In genomic region chr5:22589370-22589966, GRCm38 (mm10) we compare ENCODE assay signal across 13 mouse cellular contexts. TPM values are rescaled to one million over a fixed set of nuclear protein-coding genes. Genes with fewer than 3 reads are reported as not detected.
DNase-seq lines count a peak whose midpoint lies in the region; TF ChIP-seq lines count a peak whose summit lies in the region.
"Had no signal": no experiment of that assay in that cellular context is flagged by ENCODE, and none has a peak within 500 bp of the region (broad histone marks: within the 10 kb centered on the region; RNA-seq: fewer than 3 reads in every experiment).

No protein-coding gene starts in this region.

- WGBS in kidney, adult 2 months: 83% methylated on average over 1 of the region's 1 CpGs

- no peak for TF ChIP-seq POLR2A in kidney, adult 2 months (IDR thresholded peaks at IDR 0.05; ENCODE audit: low read depth, low read length)
- no peak for TF ChIP-seq POLR2A in myocyte (IDR thresholded peaks at IDR 0.05; ENCODE audit: insufficient read length, low read depth)

- H3K4me2 ChIP-seq in myocyte (ENCODE audit: low read depth): no peak overlapping the region
- H3K4me2 ChIP-seq: midbrain, embryonic 15.5 days; stomach, embryonic 15.5 days had no signal

- H3ac ChIP-seq in myocyte (ENCODE audit: control insufficient read depth, insufficient read length): no peak overlapping the region

- no peaks in the 10 kb centered on the region for H3K79me2 ChIP-seq in myocyte (ENCODE audit: control insufficient read depth, insufficient read depth)

- H3K36me3 ChIP-seq in kidney, adult 2 months (ENCODE audit: control insufficient read depth, insufficient read depth, low read length): no peaks in the 10 kb centered on the region
- no peaks in the 10 kb centered on the region for H3K36me3 ChIP-seq in myocyte (ENCODE audit: control insufficient read depth, insufficient read depth)
- H3K36me3 ChIP-seq: midbrain, embryonic 15.5 days; stomach, embryonic 15.5 days had no signal

- no peak overlapping the region for H3K4me3 ChIP-seq in kidney, adult 2 months (ENCODE audit: insufficient read depth, low read depth, low read length)
- no peak overlapping the region for H3K4me3 ChIP-seq in myocyte
- H3K4me3 ChIP-seq: midbrain, embryonic 15.5 days; stomach, embryonic 15.5 days had no signal

- peaks cover 6% of the 10 kb centered on the region; the same call in 1 of the 2 replicates for H3K4me1 ChIP-seq in kidney, adult 2 months (ENCODE audit: control insufficient read depth, insufficient read depth, low read length)
- H3K4me1 ChIP-seq: midbrain, embryonic 15.5 days; stomach, embryonic 15.5 days had no signal

- no peaks in the 10 kb centered on the region for H3K27me3 ChIP-seq in kidney, adult 2 months (replicated peaks; ENCODE audit: control insufficient read depth, insufficient read depth, low read length)
- no peaks in the 10 kb centered on the region for H3K27me3 ChIP-seq in myocyte (ENCODE audit: control insufficient read depth, insufficient read depth, insufficient read length)
- H3K27me3 ChIP-seq: midbrain, embryonic 15.5 days; stomach, embryonic 15.5 days had no signal

- DNase-seq in kidney, adult 2 months: peak; percentile 61
- DNase-seq in kidney, postnatal 10 days: no peak
- DNase-seq in 416B (ENCODE audit: low read depth) (peak; percentile 56), ZHBTc4 (ENCODE audit: low read depth, low spot score) (peak; percentile 25)
- no peak for DNase-seq in frontal cortex, postnatal 25 days (ENCODE audit: low spot score in 2 of 2)
- no peak for DNase-seq in layer of hippocampus, adult 9-11 months
- DNase-seq: cerebellum, postnatal 14 days; gastrocnemius, postnatal 25 days; right cerebral cortex, adult 18-20 months; spleen, adult 18-20 months had no signal

- H3K27ac ChIP-seq in kidney, adult 2 months (ENCODE audit: insufficient read depth, low read depth, low read length): no peak overlapping the region
- H3K27ac ChIP-seq: midbrain, embryonic 15.5 days; stomach, embryonic 15.5 days had no signal

- TF ChIP-seq CTCF in kidney, adult 2 months (conservative IDR thresholded peaks at IDR 0.05; ENCODE audit: insufficient read depth, insufficient read length, low read depth, low read length): no peak

TF ChIP-seq in myocyte, 11 proteins besides CTCF, POLR2A, EP300 and RAD21:
- TF ChIP-seq TCF3 (IDR thresholded peaks at IDR 0.05; ENCODE audit: insufficient read length, low read depth) (no peak), MYOD1 (IDR thresholded peaks at IDR 0.05; ENCODE audit: control insufficient read depth in 1 of 3, insufficient read length in 2 of 3, low read depth in 2 of 3) (peak; percentile 63 to 85 (median 65)), POLR2AphosphoS2 (IDR thresholded peaks at IDR 0.05; ENCODE audit: insufficient read length, low read depth) (no peak), MYOG (IDR thresholded peaks at IDR 0.05; ENCODE audit: control insufficient read depth in 1 of 3, insufficient read depth in 1 of 3, insufficient read length in 2 of 3, low read depth in 2 of 3) (peak in 1 of 3 experiments; percentile 46), USF1 (IDR thresholded peaks at IDR 0.05; ENCODE audit: low read depth) (no peak), CEBPB (IDR thresholded peaks at IDR 0.05; ENCODE audit: insufficient read depth, poor library complexity, severe bottlenecking) (no peak), TCF12 (IDR thresholded peaks at IDR 0.05; ENCODE audit: insufficient read depth, poor library complexity, severe bottlenecking) (peak; percentile 51), REST (IDR thresholded peaks at IDR 0.05; ENCODE audit: insufficient read depth, insufficient read length) (no peak), E2F4 (IDR thresholded peaks at IDR 0.05; ENCODE audit: insufficient read depth) (no peak), SRF (IDR thresholded peaks at IDR 0.05; ENCODE audit: control insufficient read depth, insufficient read length, low read depth) (no peak), MAX (IDR thresholded peaks at IDR 0.05; ENCODE audit: low read depth) (no peak)

RNA-seq across cellular contexts. Expression of gene Orc5, which starts 39.2 kb away (rescaled TPM):
- polyA plus RNA-seq in kidney, adult 2 months (2012; rRNA removed): 3.2 and 4.2 TPM in 2 replicates
- 9.5 TPM for polyA plus RNA-seq in myocyte (2012; fragmentation: generic; extraction: Trizol)

Comparison
In these comparisons a context has a peak if more than half of its experiments do, and no peak if none do; other contexts are left out.
1. DNase-seq: peak in kidney, adult 2 months (single experiment), 416B (single experiment) and ZHBTc4 (single experiment); none in kidney, postnatal 10 days (single experiment), frontal cortex, postnatal 25 days (0 of 2) and layer of hippocampus, adult 9-11 months (single experiment).